Mouse (Mus musculus) CD8-positive naive resting alpha-beta T cell, adult 2 months (primary cell): ENCODE data around the gene Cs.
"Not testable (repeated sequence)": the region's sequence is repeated elsewhere in the genome, so short reads cannot be mapped to it uniquely, and the experiment has no call there.

Source experiments
- DNase-seq, 2 experiments: peaks; one replicate each; pipeline ENCODE4 v3.0.0; 2022; ENCODE audit warnings: low read depth in 2 of 2, low spot score in 2 of 2

The Cs gene

GRCm38 (mm10) chr10:128337306-128338181, at the start of gene Cs:
Gene Cs (plus strand): TSS chr10:128337734.
- DNase-seq, result peak; percentile 93 to 97

- DNase-seq, result not testable (repeated sequence)
These were observed 46.9 kb upstream of the Cs start for GRCm38 (mm10) chr10:128290594-128290993.

GRCm38 (mm10) chr10:128296370-128297090, 41.0 kb upstream of the Cs start:
- DNase-seq, result no peak

- DNase-seq, result no peak
These were observed 40.3 kb upstream of the Cs start for GRCm38 (mm10) chr10:128297221-128297620.

- DNase-seq, result no peak
These were observed 39.9 kb upstream of the Cs start for GRCm38 (mm10) chr10:128297622-128298021.

GRCm38 (mm10) chr10:128298243-128298642, 39.3 kb upstream of the Cs start:
- no peak for DNase-seq

- DNase-seq, result no peak
These were observed 38.8 kb upstream of the Cs start, which contains the start of gene Il23a for GRCm38 (mm10) chr10:128298702-128299171. Gene Il23a (minus strand): TSS chr10:128298752.

- no peak for DNase-seq
These were observed 35.2 kb upstream of the Cs start for GRCm38 (mm10) chr10:128302357-128302756.

GRCm38 (mm10) chr10:128302785-128303125, 34.8 kb upstream of the Cs start:
- no peak for DNase-seq

GRCm38 (mm10) chr10:128303126-128304021, 34.2 kb upstream of the Cs start, which contains the start of gene Pan2:
Gene Pan2 (plus strand): TSS chr10:128303335.
- peak; percentile 98 to 99 for DNase-seq

- DNase-seq, result no peak
These were observed 27.9 kb upstream of the Cs start for GRCm38 (mm10) chr10:128309654-128310053.

GRCm38 (mm10) chr10:128310177-128310576, 27.4 kb upstream of the Cs start:
- no peak for DNase-seq

GRCm38 (mm10) chr10:128310902-128311301, 26.6 kb upstream of the Cs start:
- no peak for DNase-seq

- no peak for DNase-seq
These were observed 22.0 kb upstream of the Cs start for GRCm38 (mm10) chr10:128315578-128315977.

GRCm38 (mm10) chr10:128321641-128322040, 15.9 kb upstream of the Cs start:
- DNase-seq, result no peak

GRCm38 (mm10) chr10:128322141-128323108, 15.1 kb upstream of the Cs start, which contains the start of gene Cnpy2:
Gene Cnpy2 (plus strand): TSS chr10:128322459.
- DNase-seq, result peak; percentile 72 to 78

- DNase-seq, result no peak
These were observed 14.0 kb upstream of the Cs start for GRCm38 (mm10) chr10:128323516-128323915.

GRCm38 (mm10) chr10:128326825-128327224, 10.7 kb upstream of the Cs start:
- no peak for DNase-seq

GRCm38 (mm10) chr10:128327610-128328009, 9.9 kb upstream of the Cs start:
- no peak for DNase-seq
